Mouse (Mus musculus): ENCODE data around the gene Clcc1. TPM values are rescaled to one million over a fixed set of nuclear protein-coding genes. Genes with fewer than 3 reads are reported as not detected.

Clcc1 gene
- total and polyA plus RNA-seq, 3 experiments: 25.9 to 43.0 TPM; not detected in 1

DNA sequence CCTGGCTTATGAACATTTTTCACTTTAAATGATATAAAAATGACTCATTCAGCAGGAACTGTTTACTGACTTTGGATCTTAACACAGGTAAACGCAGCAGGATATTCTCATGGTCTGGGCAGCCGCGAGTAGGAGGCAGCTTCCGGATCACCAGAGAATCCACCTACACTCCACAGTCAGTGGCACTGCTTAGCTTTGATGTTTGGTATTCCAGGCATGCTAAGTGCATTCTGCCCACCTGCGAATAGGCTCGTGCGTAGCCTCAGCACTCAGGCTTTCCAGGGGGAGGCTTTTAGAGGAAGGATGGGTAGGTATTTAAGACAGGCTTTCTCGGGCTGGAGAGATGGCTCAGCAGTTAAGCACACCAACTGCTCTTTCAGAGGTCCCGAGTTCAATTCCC is 40.6 kb downstream of the Clcc1 start:
- no peak overlapping the region for H3K4me3 ChIP-seq (ENCODE audit: control insufficient read depth in 1 of 2, insufficient read depth in 1 of 2, low read depth in 2 of 2, low read length in 2 of 2)
- peaks cover 0 to 3% of the 10 kb centered on the region in 2 experiments; a peak in 3 of 4 replicates for H3K4me1 ChIP-seq (ENCODE audit: control insufficient read depth in 1 of 2, insufficient read depth in 2 of 2, low read length in 2 of 2)
- TF ChIP-seq POLR2AphosphoS2 (IDR thresholded peaks at IDR 0.05; ENCODE audit: low read length): no peak
- TF ChIP-seq USF2 (IDR thresholded peaks at IDR 0.05; ENCODE audit: borderline replicate concordance in 1 of 2, insufficient read depth in 1 of 2, low read depth in 1 of 2, low read length in 2 of 2): no peak
- no peak for TF ChIP-seq USF1 (IDR thresholded peaks at IDR 0.05; ENCODE audit: low read depth, low read length)
- TF ChIP-seq GATA1 (IDR thresholded peaks at IDR 0.05; ENCODE audit: low read depth, low read length): no peak
- TF ChIP-seq MEF2A (IDR thresholded peaks at IDR 0.05; ENCODE audit: extremely low read depth, insufficient replicate concordance, low read depth, low read length, poor library complexity, severe bottlenecking): no peak
- no peak for TF ChIP-seq POLR2A (IDR thresholded peaks at IDR 0.05; ENCODE audit: control insufficient read depth in 1 of 2, insufficient read depth in 1 of 2, low read depth in 1 of 2, low read length in 2 of 2, poor library complexity in 1 of 2)
- TF ChIP-seq BHLHE40 (IDR thresholded peaks at IDR 0.05; ENCODE audit: borderline replicate concordance, low read depth, low read length): no peak
- TF ChIP-seq JUND (IDR thresholded peaks at IDR 0.05; ENCODE audit: low read depth, low read length): no peak
- no peak for TF ChIP-seq ZNF384 (IDR thresholded peaks at IDR 0.05; ENCODE audit: low read depth, low read length)
- no peak for TF ChIP-seq MAX (IDR thresholded peaks at IDR 0.05; ENCODE audit: low read length)
- TF ChIP-seq EP300 (IDR thresholded peaks at IDR 0.05; ENCODE audit: low read depth in 1 of 2, low read length in 2 of 2): no peak
- no peak for TF ChIP-seq E2F4 (IDR thresholded peaks at IDR 0.05; ENCODE audit: borderline replicate concordance, low read depth, low read length)
- no peak for TF ChIP-seq TBP (IDR thresholded peaks at IDR 0.05; ENCODE audit: low read depth, low read length)
- no peak for TF ChIP-seq RCOR1 (IDR thresholded peaks at IDR 0.05; ENCODE audit: low read depth, low read length)
- peaks cover 0 to 8% of the 10 kb centered on the region in 2 experiments; a peak in 3 of 4 replicates for H3K36me3 ChIP-seq (ENCODE audit: control insufficient read depth in 1 of 2, insufficient read depth in 2 of 2, low read length in 2 of 2)
- no peaks in the 10 kb centered on the region for H3K27me3 ChIP-seq (ENCODE audit: control insufficient read depth in 1 of 2, insufficient read depth in 2 of 2, low read length in 2 of 2)
- H3K9ac ChIP-seq (ENCODE audit: control insufficient read depth, low read depth, low read length, poor library complexity, severe bottlenecking): no peak overlapping the region
- no peak for DNase-seq (ENCODE audit: low read depth, low spot score)
- H3K27ac ChIP-seq (ENCODE audit: control insufficient read depth, low read depth, low read length): no peak overlapping the region
- no peaks in the 10 kb centered on the region for H3K9me3 ChIP-seq (replicated peaks; ENCODE audit: insufficient read depth, low read length)
- H3K79me2 ChIP-seq (ENCODE audit: control insufficient read depth, insufficient read depth, low read length, poor library complexity): no peaks in the 10 kb centered on the region

- H3K27ac ChIP-seq (ENCODE audit: control insufficient read depth, low read depth, low read length): no peak overlapping the region
- no peak overlapping the region for H3K9ac ChIP-seq (ENCODE audit: control insufficient read depth, low read depth, low read length, poor library complexity, severe bottlenecking)
- no peak for TF ChIP-seq JUND (IDR thresholded peaks at IDR 0.05; ENCODE audit: low read depth, low read length)
- TF ChIP-seq UBTF (IDR thresholded peaks at IDR 0.05; ENCODE audit: borderline replicate concordance, insufficient read depth, low read depth, low read length): no peak
- TF ChIP-seq POLR2AphosphoS2 (IDR thresholded peaks at IDR 0.05; ENCODE audit: low read length): no peak
- no peak for TF ChIP-seq ZNF384 (IDR thresholded peaks at IDR 0.05; ENCODE audit: low read depth, low read length)
- no peak for TF ChIP-seq GATA1 (IDR thresholded peaks at IDR 0.05; ENCODE audit: low read depth, low read length)
- H3K4me1 ChIP-seq (ENCODE audit: control insufficient read depth in 1 of 2, insufficient read depth in 2 of 2, low read length in 2 of 2): peaks cover 0 to 3% of the 10 kb centered on the region in 2 experiments; a peak in 3 of 4 replicates
- no peaks in the 10 kb centered on the region for H3K79me2 ChIP-seq (ENCODE audit: control insufficient read depth, insufficient read depth, low read length, poor library complexity)
- DNase-seq (ENCODE audit: low read depth, low spot score): no peak
- peaks cover 0 to 12% of the 10 kb centered on the region in 2 experiments; a peak in 3 of 4 replicates for H3K36me3 ChIP-seq (ENCODE audit: control insufficient read depth in 1 of 2, insufficient read depth in 2 of 2, low read length in 2 of 2)
- no peak overlapping the region for H3K4me3 ChIP-seq (ENCODE audit: control insufficient read depth in 1 of 2, insufficient read depth in 1 of 2, low read depth in 2 of 2, low read length in 2 of 2)
- H3K9me3 ChIP-seq (replicated peaks; ENCODE audit: insufficient read depth, low read length): no peaks in the 10 kb centered on the region
- H3K27me3 ChIP-seq (ENCODE audit: control insufficient read depth in 1 of 2, insufficient read depth in 2 of 2, low read length in 2 of 2): no peaks in the 10 kb centered on the region
Observed at GRCm38 (mm10) chr3:108698662-108699061, 44.9 kb downstream of the Clcc1 start.

Measured in MEL (cell line).